Mouse (Mus musculus): ENCODE measurements around the gene Sfrp5.

The Sfrp5 gene

GRCm38 (mm10) chr19:42197066-42197465 is 5.0 kb downstream of the Sfrp5 start:
- DNase-seq = peak in 1 of 2 experiments; percentile 9

GRCm38 (mm10) chr19:42196378-42196777 is 5.7 kb downstream of the Sfrp5 start:
- peak; percentile 64 to 69 for DNase-seq

- DNase-seq = peak in 1 of 2 experiments; percentile 41
Observed at GRCm38 (mm10) chr19:42193311-42193710, 8.7 kb downstream of the Sfrp5 start.

- DNase-seq = peak; percentile 37 to 62
Observed at GRCm38 (mm10) chr19:42190494-42190893, 11.6 kb downstream of the Sfrp5 start.

GRCm38 (mm10) chr19:42189735-42190134 is 12.3 kb downstream of the Sfrp5 start:
- DNase-seq = no peak

- DNase-seq = no peak
Observed at GRCm38 (mm10) chr19:42182673-42183072, 19.4 kb downstream of the Sfrp5 start.

- DNase-seq = peak; percentile 70 to 75
Observed at GRCm38 (mm10) chr19:42179356-42179755, 22.7 kb downstream of the Sfrp5 start.

GRCm38 (mm10) chr19:42177461-42177860 is 24.6 kb downstream of the Sfrp5 start:
- no peak for DNase-seq

- DNase-seq = no peak
Observed at GRCm38 (mm10) chr19:42176841-42177240, 25.2 kb downstream of the Sfrp5 start.

GRCm38 (mm10) chr19:42170025-42170969 is 31.8 kb downstream of the Sfrp5 start:
- DNase-seq = peak; percentile 94 to 96

GRCm38 (mm10) chr19:42169322-42169975 is 32.6 kb downstream of the Sfrp5 start:
- no peak for DNase-seq

GRCm38 (mm10) chr19:42167489-42167888 is 34.6 kb downstream of the Sfrp5 start:
- DNase-seq = no peak

- no peak for DNase-seq
Observed at GRCm38 (mm10) chr19:42166766-42167165, 35.3 kb downstream of the Sfrp5 start.

- peak; percentile 84 to 89 for DNase-seq
Observed at GRCm38 (mm10) chr19:42166130-42166529, 35.9 kb downstream of the Sfrp5 start.

- no peak for DNase-seq
Observed at GRCm38 (mm10) chr19:42164188-42164587, 37.9 kb downstream of the Sfrp5 start.

- DNase-seq = no peak
Observed at GRCm38 (mm10) chr19:42163764-42164163, 38.3 kb downstream of the Sfrp5 start, which contains the start of gene Zfyve27. TSS of gene Zfyve27 (plus strand) at chr19:42163951.

GRCm38 (mm10) chr19:42158246-42159017 is 43.6 kb downstream of the Sfrp5 start:
- no peak for DNase-seq

- DNase-seq = no peak
Observed at GRCm38 (mm10) chr19:42157493-42158237, 44.4 kb downstream of the Sfrp5 start.

GRCm38 (mm10) chr19:42151990-42152389 is 50.1 kb downstream of the Sfrp5 start:
- peak; percentile 86 to 91 for DNase-seq

- no peak for DNase-seq
Observed at GRCm38 (mm10) chr19:42148569-42148860, 53.5 kb downstream of the Sfrp5 start.
